Mouse (Mus musculus) mouse embryonic stem cell (cell line): ENCODE measurements around the gene Stard7.

ENCODE experiments used
- in situ Hi-C, 2 experiments: fragments of 300-500 bp; cut with MboI; formaldehyde crosslinking; loops; 1 replicate in 1 of 2; 3 replicates in 1 of 2; pipeline ENCODE4 v1.14.3; 2019 to 2020; ENCODE audit warnings: low sequenced_read_pairs in 2 of 2, low pct_unique_long_range_greater_than_20kb in 1 of 2, mixed read lengths in 1 of 2; ENCODE audit not compliant: unreplicated experiment in 1 of 2

Gene Stard7

DNA sequence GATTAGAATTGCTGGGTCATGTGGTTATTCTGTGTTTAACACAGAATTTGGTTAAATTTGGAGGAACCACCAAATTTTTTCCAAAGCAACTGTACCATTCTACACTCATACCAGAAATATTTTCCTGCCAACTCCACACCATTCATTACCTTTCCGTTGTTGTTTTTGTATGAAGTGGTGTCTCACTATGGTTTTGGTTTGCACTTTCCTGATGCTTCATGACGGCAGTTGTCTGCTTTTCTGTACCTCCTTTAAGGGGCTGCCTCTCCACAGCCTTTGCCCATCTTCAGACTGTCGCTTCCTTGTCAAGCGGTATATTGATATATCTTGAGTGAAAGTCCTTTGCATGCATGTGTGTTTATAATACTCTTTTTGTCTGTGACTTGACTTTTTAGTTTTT is 42.8 kb downstream of the Stard7 start:
- in situ Hi-C loops, result no loop called here

DNA sequence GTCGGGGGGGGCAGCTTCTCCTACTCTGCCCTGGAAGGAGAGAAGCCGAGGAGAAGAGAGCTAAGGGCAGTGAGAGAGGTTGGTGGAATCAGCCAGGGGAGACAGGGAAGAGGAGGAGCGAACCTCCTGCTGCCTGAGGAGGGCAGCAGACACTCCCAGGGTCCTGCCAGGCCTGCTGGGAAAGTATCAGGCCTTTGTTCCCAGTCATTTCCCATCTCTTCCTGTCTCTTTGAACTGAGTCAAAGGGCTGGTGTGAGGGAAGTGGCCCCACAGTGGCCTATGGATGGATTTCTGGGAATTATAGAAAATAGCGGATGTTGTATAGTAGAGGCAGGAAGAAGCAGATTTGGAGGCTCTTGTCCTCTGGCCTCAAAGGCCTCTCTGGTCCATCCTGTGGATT is 43.9 kb downstream of the Stard7 start:
- in situ Hi-C loops, result no loop called here

DNA sequence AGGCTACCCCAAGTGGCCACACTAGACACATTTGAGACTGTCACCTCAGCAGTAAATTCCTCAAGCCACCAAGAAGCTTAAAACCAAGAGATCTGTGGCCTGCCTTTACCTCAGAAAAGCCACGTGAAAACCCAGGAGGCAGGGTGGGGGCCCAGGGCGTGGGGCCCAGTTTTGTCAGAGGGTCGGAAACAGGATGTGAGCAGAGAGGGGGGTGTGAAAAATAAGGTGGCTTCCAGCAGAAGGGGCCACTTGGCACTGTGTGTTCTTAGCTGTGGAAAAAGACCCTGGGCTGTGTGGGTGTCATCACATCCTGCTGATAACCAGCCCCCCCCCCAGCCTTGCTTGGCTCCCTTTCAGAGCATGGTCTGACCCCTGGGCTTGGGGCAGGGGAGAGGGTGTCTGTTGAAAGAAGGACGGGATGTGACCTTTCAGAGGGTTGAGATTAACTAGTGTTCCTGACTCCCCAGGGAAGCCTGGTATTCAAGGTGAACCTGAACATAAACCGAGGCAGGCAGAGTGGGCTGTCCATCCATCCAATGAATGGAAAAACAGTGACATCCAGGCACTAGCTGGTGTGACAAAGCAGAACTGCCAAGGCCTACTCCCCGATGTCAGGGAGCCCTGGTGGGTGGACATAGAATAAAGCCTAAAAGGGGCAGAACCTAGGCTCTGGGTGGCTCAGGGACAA is 44.6 kb downstream of the Stard7 start:
- in situ Hi-C loops, result no loop called here

DNA sequence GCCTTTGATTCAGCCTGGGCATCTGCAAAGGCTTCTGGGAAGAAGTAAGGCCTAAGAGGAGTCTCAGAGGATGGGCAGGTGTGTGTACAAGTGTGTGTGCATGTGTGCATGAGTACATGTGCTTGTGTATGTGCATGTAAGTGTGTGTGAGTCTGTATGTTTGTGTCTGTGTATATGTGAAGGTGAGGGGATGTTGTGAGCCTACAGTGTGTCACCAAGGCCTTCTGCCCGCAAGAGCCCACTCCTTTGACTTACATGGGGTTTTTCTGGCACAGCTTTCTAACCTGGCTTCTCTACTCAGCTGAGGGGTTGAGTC is 45.1 kb downstream of the Stard7 start:
- in situ Hi-C loops, result no loop called here

DNA sequence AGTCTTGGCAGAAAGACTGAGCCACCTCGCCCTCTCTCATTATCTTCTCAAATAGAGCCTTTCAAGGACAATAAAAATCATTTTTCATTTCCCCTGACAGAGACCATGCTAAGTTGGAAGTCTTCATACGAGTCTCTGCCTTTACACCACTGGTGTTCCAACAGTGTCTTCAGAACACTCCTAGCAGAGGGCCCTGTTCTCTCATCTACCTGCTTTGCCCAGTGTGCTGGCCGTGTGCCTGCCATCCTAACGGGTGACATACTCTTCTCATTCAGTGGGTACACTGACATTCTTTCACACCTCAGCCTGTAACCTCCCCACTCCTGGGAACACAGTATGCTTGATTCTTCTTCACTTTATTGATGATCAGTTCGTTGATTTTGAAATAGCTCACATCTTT is 46.4 kb downstream of the Stard7 start:
- in situ Hi-C loops, result no loop called here

DNA sequence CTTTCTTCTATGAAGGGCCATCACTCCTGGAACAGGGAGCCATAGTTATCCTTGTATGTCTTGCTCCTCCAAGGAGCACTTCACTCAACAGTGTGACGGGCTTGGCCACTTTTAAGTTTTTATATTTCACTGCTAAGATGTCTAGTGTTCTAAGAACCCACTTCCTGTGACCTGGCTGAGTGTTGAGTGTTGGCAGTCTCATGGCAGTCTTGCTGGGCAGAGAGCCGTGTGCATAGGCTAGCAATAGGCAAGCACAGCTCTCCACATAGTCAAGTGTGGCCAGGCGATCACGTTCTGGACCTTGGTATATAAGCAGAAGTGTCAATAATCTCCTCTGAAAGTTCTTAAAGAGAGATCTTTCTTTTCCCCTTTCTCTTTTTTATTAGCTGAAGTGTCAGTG is 48.1 kb downstream of the Stard7 start:
- in situ Hi-C loops, result no loop called here

DNA sequence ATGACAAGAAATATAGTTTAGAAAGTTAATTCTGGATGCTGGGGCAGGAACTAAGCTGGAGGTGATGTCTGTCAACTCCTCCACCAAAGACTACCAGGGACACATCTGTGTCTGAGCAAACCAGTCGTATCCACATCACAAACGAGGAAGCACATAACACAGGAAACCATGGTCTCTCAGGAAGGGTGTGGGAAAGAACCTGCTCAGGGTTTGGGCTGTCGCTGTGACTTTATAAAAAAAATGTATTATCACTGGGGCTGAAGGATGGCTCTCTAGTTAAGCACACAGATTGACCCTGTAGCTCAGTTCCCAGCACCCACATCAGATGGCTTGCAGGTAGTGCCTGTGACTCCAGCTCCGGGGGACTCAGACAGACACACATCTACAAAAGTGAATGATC is 49.1 kb downstream of the Stard7 start:
- in situ Hi-C loops, result no loop called here

DNA sequence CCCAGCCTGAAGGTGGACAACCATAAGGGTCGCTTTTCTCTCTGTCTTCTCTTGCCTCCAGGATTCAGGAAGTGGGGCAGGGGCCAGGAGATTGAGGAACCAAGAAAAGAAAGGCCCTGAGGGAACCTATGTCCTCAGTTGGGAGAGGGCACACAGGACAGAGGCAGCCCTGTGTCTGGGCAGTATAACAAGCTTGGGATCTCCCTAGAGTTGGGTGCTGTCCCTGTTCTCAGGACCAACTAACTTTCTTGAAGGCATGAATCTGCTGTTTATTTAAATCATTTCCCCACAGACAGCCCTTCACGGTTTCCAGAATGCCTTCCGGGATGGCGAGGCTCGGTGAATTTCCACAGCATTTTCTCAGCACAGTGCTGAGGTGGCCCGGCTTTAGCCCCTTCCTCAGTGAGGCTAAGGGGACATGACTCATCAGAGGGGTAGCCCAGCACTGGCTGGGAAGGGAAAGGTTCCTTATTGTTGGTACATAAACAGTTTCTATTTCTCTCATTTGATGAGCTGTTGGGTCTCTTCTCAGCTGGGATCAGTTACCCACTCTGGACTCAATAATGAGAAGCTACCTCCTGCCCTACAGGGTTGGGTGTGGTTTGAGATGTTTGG is 52.8 kb downstream of the Stard7 start:
- in situ Hi-C loops, result no loop called here

DNA sequence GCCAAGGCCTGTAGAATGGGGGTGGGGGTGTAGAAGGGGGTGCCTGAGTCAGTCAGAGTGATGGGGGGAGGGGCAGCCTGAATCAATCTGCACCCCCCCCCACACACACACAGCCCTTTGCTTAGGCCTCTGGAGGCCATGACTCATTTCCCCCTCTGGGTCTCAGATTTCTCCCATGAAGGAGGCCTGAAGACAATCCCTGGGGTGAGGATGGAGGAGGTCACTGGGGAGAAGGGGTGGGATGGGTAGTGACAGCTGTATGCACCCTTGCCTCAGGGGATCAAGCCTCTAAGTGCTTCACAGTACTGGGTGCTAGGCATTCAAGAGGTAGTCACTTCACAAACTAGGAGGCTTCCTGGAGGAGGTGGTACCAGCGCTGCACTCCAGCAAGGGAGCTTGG is 53.6 kb downstream of the Stard7 start:
- in situ Hi-C loops, result no loop called here

DNA sequence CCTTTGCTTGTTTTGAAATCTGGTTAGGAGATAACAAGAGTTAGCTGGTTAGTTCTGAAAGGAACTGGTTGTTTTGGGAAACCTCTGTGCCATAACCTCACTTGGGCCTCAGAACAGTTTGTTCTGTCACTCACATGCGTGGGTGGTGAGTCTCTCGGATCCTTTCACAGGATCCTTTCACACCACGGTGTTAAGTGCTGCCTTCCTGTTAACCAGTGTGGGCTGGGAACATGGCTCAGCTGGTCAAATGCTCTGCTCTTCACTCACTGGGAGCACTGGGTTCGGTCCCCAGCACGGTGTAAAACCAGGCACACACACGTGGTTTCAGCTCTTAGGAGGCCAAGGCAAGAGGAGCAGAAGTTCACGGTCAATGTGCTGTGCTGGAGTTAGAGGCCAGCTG is 54.4 kb downstream of the Stard7 start:
- in situ Hi-C loops, result no loop called here

DNA sequence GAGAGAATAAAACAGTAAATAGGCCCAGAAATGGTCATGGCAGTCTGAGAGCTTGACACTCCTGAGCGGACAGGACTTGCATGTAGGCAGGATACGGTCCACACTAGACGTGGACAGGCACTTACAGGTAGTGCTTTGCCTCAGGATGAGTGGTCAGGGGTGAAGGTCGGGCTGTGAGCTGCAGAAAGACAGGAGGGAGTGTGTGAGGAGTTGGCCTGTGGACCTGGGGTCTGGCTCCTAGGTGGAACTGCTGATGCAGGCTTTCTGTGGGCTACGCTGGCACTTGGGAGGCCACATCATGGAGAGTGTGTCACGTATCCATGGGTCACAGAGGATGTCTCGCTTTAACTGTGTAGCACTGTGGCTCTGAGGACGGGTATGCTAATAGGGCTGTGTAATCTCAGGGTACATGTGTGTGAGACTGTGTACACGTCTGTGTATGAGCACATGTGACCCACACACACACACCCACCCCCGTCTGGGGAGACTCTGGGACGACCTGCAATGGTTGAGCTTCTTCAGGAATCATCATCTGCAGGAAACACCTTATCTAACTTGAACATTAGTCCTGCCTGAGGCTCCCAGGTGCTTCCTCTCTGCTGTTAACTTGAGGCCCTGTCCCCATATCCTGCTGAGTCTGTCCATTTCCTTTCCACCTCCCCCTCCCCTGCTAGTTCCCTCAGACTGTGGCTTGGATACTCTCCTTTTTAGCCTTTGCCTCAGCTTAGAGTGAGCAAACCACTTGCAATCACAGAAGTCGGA is 58.3 kb downstream of the Stard7 start:
- in situ Hi-C loops, result no loop called here

DNA sequence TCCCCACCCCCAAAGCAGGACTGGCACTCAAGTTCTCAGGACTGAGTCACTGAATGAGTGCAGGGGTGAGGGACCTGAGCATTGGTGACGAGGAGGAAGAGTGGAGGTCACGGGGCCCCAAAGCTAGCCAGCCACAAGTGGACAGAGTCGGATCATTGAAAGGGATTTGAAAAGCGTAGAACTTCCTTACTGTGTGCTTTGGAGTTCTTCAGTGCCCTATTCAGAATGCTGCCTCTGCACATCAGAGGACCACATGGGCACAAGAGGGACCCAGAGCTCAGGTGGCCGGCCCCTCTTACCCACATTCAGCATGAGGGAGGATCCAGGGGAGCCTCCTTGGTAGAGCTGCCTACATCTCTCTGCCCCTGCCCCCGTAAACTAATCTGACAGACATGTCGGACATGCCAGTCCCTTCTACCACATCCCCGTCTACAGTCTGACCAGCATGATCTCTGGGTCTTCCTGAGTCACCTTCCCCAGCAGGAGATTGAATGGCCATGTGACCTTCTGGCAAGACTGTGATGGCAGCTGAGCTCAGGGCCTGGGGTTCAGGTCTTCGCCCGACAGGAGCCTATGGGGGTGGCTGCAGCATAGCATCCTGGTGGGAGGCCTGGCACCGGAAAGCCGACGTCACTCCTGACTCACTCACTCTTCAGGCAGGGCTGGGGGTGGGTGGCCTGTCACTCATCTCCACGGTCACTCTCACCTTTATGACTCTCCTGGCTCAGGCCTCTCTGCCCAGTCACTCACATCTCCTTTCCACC is 63.0 kb downstream of the Stard7 start:
- in situ Hi-C loops, result no loop called here

DNA sequence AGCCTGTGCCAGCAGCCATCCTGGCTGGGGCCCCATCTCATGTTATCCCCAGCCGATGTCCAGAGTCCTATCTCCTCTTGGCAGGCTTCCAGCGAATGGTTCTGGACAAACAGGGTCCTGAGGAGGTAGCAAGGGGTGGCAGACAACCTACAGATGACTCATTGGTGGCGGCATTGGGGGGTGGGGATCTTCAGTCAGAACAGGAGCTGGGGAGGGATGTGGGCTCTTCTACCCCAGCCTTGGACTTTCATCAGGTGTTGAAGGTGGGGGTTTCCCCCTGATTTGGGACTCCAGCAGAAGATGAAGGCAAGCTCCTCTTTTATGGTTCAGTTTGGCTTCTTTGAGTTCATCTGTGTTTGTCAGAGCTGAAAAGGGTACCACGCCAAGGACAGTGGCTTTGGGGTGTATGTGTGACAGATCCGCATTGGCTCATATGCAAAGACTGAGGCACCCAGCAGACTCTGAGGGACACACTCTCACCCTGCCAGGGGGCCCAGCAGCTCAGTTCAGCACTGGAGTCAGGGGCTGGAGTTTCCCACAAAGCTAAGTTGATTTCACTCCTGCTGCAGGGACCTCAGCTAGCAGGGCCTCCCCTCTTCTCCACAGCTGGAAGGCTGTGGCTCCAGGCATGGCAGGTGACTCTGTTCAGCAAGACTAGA is 64.1 kb downstream of the Stard7 start:
- in situ Hi-C loops, result no loop called here

DNA sequence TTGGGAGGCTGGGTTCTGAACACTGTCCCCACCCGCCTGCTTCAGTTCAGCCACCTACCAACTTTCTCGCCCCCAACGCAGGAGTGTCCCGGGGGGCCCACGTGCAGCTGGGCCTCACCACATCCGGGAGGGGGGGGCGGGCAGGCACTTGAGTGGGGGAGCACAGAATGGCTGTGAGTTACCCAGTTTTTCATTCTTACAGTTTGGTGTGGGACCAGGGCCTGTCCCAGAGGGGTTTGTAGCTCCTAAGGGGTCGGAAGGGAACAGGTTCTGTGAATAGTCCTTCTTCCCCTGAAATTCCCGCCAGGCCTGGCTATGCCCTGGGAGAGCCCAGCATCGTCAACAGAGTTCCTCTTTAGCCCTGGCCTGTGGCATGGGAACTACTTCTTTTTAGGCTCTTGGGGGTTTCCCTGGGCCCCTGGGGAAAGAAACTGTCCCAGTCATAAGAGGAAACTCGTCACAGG is 65.1 kb downstream of the Stard7 start:
- in situ Hi-C loops, result no loop called here

DNA sequence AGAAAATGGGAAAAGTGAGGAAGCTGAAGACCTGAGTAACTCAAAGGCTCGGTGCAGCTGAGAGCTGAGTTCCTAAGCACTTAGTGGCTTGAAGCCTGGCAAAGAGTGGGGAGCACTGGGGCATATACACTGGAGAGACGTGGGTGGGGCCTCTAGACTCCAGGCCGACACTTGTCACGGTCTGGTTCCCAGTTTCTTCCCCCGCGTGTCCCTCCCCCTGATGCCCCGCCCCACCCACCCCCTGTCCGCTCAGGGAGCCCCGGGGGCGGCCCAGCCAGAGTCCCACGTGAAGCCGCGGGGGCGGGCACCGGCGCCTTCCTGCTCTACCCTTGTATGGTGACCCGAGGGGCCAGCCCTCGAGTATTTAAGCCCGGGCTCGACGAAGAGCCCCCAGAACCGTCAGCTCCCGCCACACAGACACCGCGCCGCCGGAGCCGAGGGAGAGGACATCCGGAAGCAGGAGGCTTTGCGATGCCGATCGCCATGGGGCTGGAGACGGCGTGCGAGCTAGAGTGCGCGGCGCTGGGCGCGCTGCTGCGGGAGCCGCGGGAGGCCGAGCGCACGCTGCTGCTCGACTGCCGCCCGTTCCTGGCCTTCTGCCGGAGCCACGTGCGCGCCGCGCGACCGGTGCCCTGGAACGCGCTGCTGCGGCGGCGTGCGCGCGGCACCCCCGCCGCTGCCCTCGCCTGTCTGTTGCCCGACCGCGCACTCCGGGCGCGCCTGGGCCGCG is 65.9 kb downstream of the Stard7 start, which contains the start of gene Dusp2:
Gene Dusp2, plus strand, starts transcription at position 393 of the 730 bp plus-strand sequence.
- in situ Hi-C loops, result no loop called here

DNA sequence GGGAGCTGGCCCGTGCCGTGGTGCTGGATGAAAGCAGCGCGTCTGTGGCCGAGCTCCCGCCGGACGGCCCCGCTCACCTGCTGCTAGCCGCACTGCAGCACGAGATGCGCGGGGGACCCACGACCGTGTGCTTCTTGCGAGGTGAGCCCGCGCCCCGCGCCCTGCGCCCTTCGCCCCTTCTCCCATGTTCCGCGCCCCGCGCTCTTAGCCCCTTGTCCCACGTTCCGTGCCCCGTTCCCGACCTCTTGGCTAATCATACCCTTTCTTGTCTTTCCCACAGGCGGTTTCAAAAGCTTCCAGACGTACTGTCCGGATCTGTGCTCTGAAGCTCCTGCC is 66.4 kb downstream of the Stard7 start:
- in situ Hi-C loops, result no loop called here

DNA sequence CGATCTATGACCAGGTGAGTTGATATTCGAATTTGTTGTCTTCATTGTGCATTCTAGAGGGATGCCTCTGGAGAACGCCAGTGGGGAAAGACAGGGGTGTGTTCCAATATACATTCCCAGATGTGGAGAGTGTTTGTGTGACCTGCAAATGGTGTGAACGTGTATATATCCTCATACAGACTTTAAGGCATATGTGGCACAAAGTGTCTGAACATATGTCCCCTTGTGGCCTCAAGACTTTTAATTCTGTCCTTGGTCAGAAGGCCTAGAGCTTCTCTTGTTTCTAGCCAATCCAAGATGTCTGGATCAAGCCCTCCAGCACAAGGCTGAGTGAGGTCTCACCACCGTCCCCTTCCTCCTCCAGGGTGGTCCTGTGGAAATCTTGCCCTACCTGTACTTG is 66.9 kb downstream of the Stard7 start:
- in situ Hi-C loops, result no loop called here

DNA sequence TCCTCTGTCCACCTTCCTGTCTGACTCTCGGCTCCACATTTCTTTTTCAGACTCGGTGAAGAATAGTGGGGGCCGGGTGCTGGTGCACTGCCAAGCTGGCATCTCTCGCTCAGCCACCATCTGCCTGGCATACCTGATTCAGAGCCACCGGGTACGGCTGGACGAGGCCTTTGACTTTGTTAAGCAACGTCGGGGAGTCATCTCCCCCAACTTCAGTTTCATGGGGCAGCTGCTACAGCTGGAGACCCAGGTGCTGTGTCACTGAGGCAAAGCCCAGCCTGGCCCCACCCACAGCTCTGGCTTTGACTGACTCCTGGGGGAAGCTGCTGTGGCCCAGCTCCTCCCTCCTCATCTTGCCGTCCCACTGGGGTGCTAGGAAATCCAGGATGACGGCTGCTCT is 67.5 kb downstream of the Stard7 start:
- in situ Hi-C loops, result no loop called here
